Mouse (Mus musculus): ENCODE data around the gene Plin3. TPM values are rescaled to one million over a fixed set of nuclear protein-coding genes. Genes with fewer than 3 reads are reported as not detected.
"Not testable (repeated sequence)": the region's sequence is repeated elsewhere in the genome, so short reads cannot be mapped to it uniquely, and the experiment has no call there.

Gene Plin3
- polyA plus RNA-seq, 1 experiment from 2014 or later: 27.1 TPM

DNA sequence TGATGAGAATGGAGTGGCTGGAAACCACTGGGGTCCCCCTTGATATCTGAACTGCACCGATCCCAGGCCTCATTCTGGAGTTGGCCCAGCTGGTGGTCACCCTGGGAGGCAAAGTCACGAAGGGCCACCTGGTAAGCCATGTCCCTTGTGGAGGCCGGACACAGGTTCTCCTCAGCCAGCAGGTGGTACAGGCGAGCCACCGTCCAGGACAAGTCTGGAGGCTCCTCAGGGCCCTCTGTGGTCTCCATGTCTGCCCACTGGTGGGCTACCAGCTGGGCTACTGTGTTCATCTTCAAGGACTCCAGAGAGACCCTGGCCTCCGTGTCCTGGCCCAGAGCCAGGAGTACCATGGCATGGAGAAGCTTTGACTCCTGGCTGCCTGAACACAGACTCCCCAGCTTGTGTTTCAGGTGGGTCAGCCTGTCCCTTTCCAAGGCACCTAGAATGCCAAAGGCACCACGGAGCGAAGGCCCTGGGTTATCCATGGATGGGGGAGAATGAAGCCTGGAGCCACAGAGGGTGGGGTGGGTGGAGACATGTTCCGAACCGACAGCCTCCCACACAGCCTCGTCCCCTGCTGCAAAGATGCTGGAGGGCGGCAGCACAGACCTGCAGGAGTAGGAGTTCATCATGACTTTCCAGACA lies 20.9 kb downstream of the Plin3 start:
- WGBS (ENCODE audit: insufficient replicate concordance): 80% methylated on average over 12 of the region's 12 CpGs
- Histone ChIP-seq H3K4me2 (no peak overlapping the region), H3K9me3 (replicated peaks) (no peaks in the 10 kb centered on the region), H3K4me1 (replicated peaks) (peaks cover 59% of the 10 kb centered on the region), H3K9ac (no peak overlapping the region), H3K27ac (no peak overlapping the region), H3K36me3 (peaks cover 46% of the 10 kb centered on the region), H3K4me3 (replicated peaks) (no peak overlapping the region), H3K27me3 (no peaks in the 10 kb centered on the region)
- ATAC-seq (ENCODE audit: low read depth) (no peak), DNase-seq (no peak)

DNA sequence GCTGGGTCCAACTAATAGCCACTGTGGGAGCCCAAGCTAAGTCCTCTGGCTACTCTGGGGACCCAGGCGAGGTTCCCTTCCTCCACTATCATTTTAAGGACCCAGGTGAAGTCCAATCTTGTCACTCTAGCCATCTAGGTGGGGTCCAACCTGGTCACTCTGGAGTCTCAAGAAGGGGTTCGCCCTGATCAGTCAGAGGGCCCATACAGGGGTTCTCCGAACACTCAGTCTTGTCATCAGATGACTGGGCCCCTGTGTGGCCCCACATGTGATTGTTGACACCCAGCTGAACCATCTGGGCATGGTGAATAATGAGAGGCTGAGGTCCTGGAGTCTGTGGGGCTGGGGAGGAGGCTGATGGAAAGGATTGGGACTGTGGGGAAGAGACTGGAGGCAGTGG lies 22.9 kb downstream of the Plin3 start:
- H3K27ac ChIP-seq: peak overlapping the region; percentile 77
- H3K36me3 ChIP-seq: peaks cover 52% of the 10 kb centered on the region
- no peak for DNase-seq
- H3K4me3 ChIP-seq (replicated peaks): peak overlapping the region; percentile 43
- H3K27me3 ChIP-seq: no peaks in the 10 kb centered on the region
- 66% methylated on average over 3 of the region's 3 CpGs for WGBS (ENCODE audit: insufficient replicate concordance)
- no peaks in the 10 kb centered on the region for H3K9me3 ChIP-seq (replicated peaks)
- peak overlapping the region; percentile 62 for H3K9ac ChIP-seq
- peak overlapping the region; percentile 74 for H3K4me2 ChIP-seq
- peaks cover 54% of the 10 kb centered on the region for H3K4me1 ChIP-seq (replicated peaks)
- no peak for ATAC-seq (ENCODE audit: low read depth)

DNA sequence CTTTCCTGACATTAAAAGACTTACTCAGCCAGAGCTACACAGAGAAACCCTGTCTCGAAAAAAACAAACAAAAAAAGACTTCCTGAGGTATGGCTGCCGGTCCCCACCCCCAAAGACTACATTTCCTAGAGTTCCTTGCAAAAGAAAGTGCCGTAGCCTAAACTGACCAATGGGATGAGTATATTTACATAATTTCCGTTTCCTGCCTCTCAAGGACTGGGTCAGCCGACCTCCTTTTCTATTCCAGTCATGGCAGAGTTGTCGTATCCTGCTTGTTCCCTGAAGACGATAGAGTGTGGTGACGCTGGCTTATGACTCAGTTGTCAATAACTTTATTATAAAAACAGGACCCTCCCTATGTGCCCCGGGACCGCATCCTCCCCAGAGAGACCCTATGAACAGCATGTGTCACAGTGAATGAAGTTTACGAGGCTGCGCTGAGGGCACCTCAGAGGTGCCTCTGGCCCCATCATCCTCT lies 23.5 kb downstream of the Plin3 start:
- Histone ChIP-seq H3K9ac (peak overlapping the region; percentile 62), H3K4me2 (peak overlapping the region; percentile 74), H3K27me3 (no peaks in the 10 kb centered on the region), H3K27ac (peak overlapping the region; percentile 77), H3K4me3 (replicated peaks) (peak overlapping the region; percentile 43), H3K36me3 (peaks cover 50% of the 10 kb centered on the region), H3K4me1 (replicated peaks) (peaks cover 53% of the 10 kb centered on the region), H3K9me3 (replicated peaks) (no peaks in the 10 kb centered on the region)
- ATAC-seq (ENCODE audit: low read depth) (peak; percentile 73), DNase-seq (peak; percentile 56)
- 16% methylated on average over 12 of the region's 12 CpGs for WGBS (ENCODE audit: insufficient replicate concordance)

- Histone ChIP-seq H3K9ac (no peak overlapping the region), H3K4me3 (replicated peaks) (no peak overlapping the region), H3K4me1 (replicated peaks) (peaks cover 53% of the 10 kb centered on the region), H3K4me2 (no peak overlapping the region), H3K27me3 (no peaks in the 10 kb centered on the region), H3K9me3 (replicated peaks) (no peaks in the 10 kb centered on the region), H3K27ac (no peak overlapping the region), H3K36me3 (peaks cover 43% of the 10 kb centered on the region)
- 50% methylated on average over 3 of the region's 3 CpGs for WGBS (ENCODE audit: insufficient replicate concordance)
- no peak for DNase-seq
- ATAC-seq (ENCODE audit: low read depth): no peak
These were observed 26.4 kb downstream of the Plin3 start for GRCm38 (mm10) chr17:56266271-56266670.

- 66% methylated on average over 3 of the region's 3 CpGs for WGBS (ENCODE audit: insufficient replicate concordance)
- H3K4me1 ChIP-seq (replicated peaks): peaks cover 57% of the 10 kb centered on the region
These were observed 26.8 kb downstream of the Plin3 start for GRCm38 (mm10) chr17:56265869-56266268.

GRCm38 (mm10) chr17:56265011-56265410 lies 27.7 kb downstream of the Plin3 start:
- 69% methylated on average over 4 of the region's 4 CpGs for WGBS (ENCODE audit: insufficient replicate concordance)
- H3K4me2 ChIP-seq: no peak overlapping the region
- H3K4me1 ChIP-seq (replicated peaks): peaks cover 61% of the 10 kb centered on the region
- H3K27ac ChIP-seq: no peak overlapping the region; the same call in 1 of the 2 replicates
- no peak overlapping the region for H3K4me3 ChIP-seq (replicated peaks)
- H3K9me3 ChIP-seq (replicated peaks): no peaks in the 10 kb centered on the region
- no peaks in the 10 kb centered on the region for H3K27me3 ChIP-seq
- no peak for ATAC-seq (ENCODE audit: low read depth)
- no peak for DNase-seq
- H3K36me3 ChIP-seq: peaks cover 43% of the 10 kb centered on the region
- H3K9ac ChIP-seq: no peak overlapping the region

More at GRCm38 (mm10) chr17:56265869-56266268, 26.8 kb downstream of the Plin3 start:
- H3K36me3 ChIP-seq: peaks cover 43% of the 10 kb centered on the region
- no peak overlapping the region for H3K4me2 ChIP-seq
- no peak for DNase-seq
- no peak overlapping the region for H3K27ac ChIP-seq
- H3K27me3 ChIP-seq: no peaks in the 10 kb centered on the region
- H3K9ac ChIP-seq: no peak overlapping the region; the same call in 1 of the 2 replicates
- no peaks in the 10 kb centered on the region for H3K9me3 ChIP-seq (replicated peaks)
- H3K4me3 ChIP-seq (replicated peaks): no peak overlapping the region
- no peak for ATAC-seq (ENCODE audit: low read depth)

DNA sequence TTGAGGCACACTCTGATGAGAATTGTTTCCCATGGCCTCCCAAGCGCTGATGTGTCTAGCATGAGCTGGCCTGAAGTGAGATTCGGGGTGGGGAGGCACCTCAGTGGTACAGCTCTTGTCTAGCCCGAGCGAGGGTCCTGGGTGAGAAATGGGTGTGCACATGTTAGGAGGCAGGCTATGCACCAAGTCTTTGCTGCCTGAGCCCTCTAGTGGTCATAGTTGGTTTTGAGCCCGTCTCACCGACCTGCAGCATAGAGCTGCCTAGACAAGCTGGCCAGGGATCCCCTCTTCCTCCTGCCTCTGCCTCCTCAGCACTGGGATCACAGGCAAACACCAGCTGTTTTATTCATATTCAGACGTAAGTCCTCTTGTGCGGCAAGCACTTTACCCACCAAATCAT lies 28.7 kb downstream of the Plin3 start:
- H3K36me3 ChIP-seq: peaks cover 50% of the 10 kb centered on the region
- H3K27me3 ChIP-seq: no peaks in the 10 kb centered on the region
- DNase-seq: peak; percentile 60
- 16% methylated on average over 8 of the region's 8 CpGs for WGBS (ENCODE audit: insufficient replicate concordance)
- no peak overlapping the region for H3K4me3 ChIP-seq (replicated peaks)
- no peak overlapping the region for H3K27ac ChIP-seq
- no peaks in the 10 kb centered on the region for H3K9me3 ChIP-seq (replicated peaks)
- H3K4me2 ChIP-seq: no peak overlapping the region
- peaks cover 61% of the 10 kb centered on the region for H3K4me1 ChIP-seq (replicated peaks)
- H3K9ac ChIP-seq: no peak overlapping the region
- peak; percentile 64 for ATAC-seq (ENCODE audit: low read depth)

DNA sequence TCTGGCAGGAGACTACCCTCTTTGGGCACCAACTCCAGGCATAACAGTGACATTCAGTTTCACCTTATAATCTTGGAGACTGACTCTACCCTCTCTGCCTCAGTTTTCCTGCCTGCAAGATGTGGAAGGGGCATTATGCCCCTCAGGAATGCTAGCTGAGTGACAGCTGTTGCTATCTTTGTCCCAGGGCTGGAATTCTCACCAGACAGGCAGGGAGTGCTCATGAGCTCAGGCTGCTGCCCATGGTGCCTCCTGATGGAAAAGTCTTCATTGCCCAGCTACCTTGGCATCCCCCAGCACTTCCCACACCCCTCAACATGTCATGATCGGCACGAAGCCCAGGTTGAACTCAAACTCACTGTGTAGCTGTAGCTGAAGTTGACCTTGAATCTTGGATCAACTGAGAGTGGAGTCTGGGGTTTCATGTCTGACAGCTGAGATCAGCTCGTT lies 30.0 kb downstream of the Plin3 start:
- ATAC-seq (ENCODE audit: low read depth) (no peak), DNase-seq (no peak)
- no peaks in the 10 kb centered on the region for H3K9me3 ChIP-seq (replicated peaks)
- H3K4me3 ChIP-seq (replicated peaks): no peak overlapping the region
- H3K27ac ChIP-seq: 0 out of 2 replicates have a peak overlapping the region, but pooled peaks have one; percentile 6
- H3K4me1 ChIP-seq (replicated peaks): peaks cover 71% of the 10 kb centered on the region
- H3K36me3 ChIP-seq: peaks cover 61% of the 10 kb centered on the region
- no peaks in the 10 kb centered on the region for H3K27me3 ChIP-seq
- WGBS (ENCODE audit: insufficient replicate concordance): 64% methylated on average over 3 of the region's 3 CpGs
- H3K9ac ChIP-seq: no peak overlapping the region
- no peak overlapping the region for H3K4me2 ChIP-seq

- Histone ChIP-seq H3K27me3 (no peaks in the 10 kb centered on the region), H3K27ac (no peak overlapping the region), H3K36me3 (peaks cover 61% of the 10 kb centered on the region), H3K9ac (peak overlapping the region; percentile 42; the same call in 1 of the 2 replicates), H3K4me1 (replicated peaks) (peaks cover 75% of the 10 kb centered on the region), H3K4me3 (replicated peaks) (no peak overlapping the region), H3K9me3 (replicated peaks) (no peaks in the 10 kb centered on the region), H3K4me2 (no peak overlapping the region)
- ATAC-seq (ENCODE audit: low read depth) (no peak), DNase-seq (no peak)
- WGBS (ENCODE audit: insufficient replicate concordance): 76% methylated on average over 3 of the region's 3 CpGs
These were observed 31.5 kb downstream of the Plin3 start for GRCm38 (mm10) chr17:56261166-56261565.

- peaks cover 53% of the 10 kb centered on the region for H3K36me3 ChIP-seq
- H3K4me3 ChIP-seq (replicated peaks): peak overlapping the region; percentile 78
- WGBS (ENCODE audit: insufficient replicate concordance): 82% methylated on average over 10 of the region's 10 CpGs
- DNase-seq: no peak
- ATAC-seq (ENCODE audit: low read depth): no peak
- H3K4me2 ChIP-seq: peak overlapping the region; percentile 98
- H3K9ac ChIP-seq: peak overlapping the region; percentile 42; the same call in 1 of the 2 replicates
- peaks cover 69% of the 10 kb centered on the region for H3K4me1 ChIP-seq (replicated peaks)
- H3K27ac ChIP-seq: no peak overlapping the region
- H3K27me3 ChIP-seq: no peaks in the 10 kb centered on the region
- no peaks in the 10 kb centered on the region for H3K9me3 ChIP-seq (replicated peaks)
These were observed 33.2 kb downstream of the Plin3 start for GRCm38 (mm10) chr17:56259301-56260037.

DNA sequence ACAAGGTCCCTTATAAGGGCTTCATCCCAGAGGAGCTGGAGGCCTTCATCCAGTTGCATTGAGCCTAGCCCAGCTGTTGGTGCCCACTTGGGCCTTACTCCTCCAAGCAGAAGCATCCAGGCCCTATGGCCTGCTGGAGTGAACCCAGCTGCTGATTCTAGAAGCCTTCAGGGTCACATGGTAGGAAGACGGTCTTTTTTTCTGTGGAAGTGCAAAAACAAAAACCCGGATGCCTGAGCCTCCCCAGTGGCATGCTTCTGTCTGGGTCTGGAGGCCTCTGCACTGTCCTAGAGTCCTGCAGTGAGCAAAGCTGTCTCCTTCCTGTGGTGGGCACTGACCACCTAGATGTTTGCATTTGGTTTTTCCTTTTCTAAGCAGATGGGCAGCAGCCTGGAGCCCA lies 33.9 kb downstream of the Plin3 start:
- Histone ChIP-seq H3K36me3 (peaks cover 53% of the 10 kb centered on the region), H3K4me2 (peak overlapping the region; percentile 98), H3K4me1 (replicated peaks) (peaks cover 67% of the 10 kb centered on the region), H3K4me3 (replicated peaks) (peak overlapping the region; percentile 78), H3K9ac (0 out of 2 replicates have a peak overlapping the region, but pooled peaks have one; percentile 42)
- 56% methylated on average over 2 of the region's 2 CpGs for WGBS (ENCODE audit: insufficient replicate concordance)
- not testable (repeated sequence) for H3K27ac ChIP-seq; H3K27me3 ChIP-seq; H3K9me3 ChIP-seq (replicated peaks); ATAC-seq (ENCODE audit: low read depth); DNase-seq

Data from liver, embryonic 13.5 days (tissue).